Mouse (Mus musculus): ENCODE measurements around the gene Slamf9.

GRCm38 (mm10) chr1:172509235-172509634 is 34.1 kb downstream of the Slamf9 start:
- TF ChIP-seq JUN (IDR thresholded peaks at IDR 0.05; ENCODE audit: insufficient read depth, low read depth, low read length) (no peak), EP300 (IDR thresholded peaks at IDR 0.05; ENCODE audit: low read length) (no peak), CTCF (conservative IDR thresholded peaks at IDR 0.05 in 1 of 2, IDR thresholded peaks at IDR 0.05 in 1 of 2; ENCODE audit: low read depth in 2 of 2, low read length in 2 of 2) (no peak), RAD21 (IDR thresholded peaks at IDR 0.05; ENCODE audit: low read depth, low read length) (no peak), CHD2 (IDR thresholded peaks at IDR 0.05; ENCODE audit: low read length) (no peak), POLR2A (IDR thresholded peaks at IDR 0.05; ENCODE audit: low read depth, low read length) (no peak)
